Mouse (Mus musculus): Measurements from ENCODE around the gene Antxr2. TPM values are rescaled to one million over a fixed set of nuclear protein-coding genes. Genes with fewer than 3 reads are reported as not detected.
A peak's percentile ranks its signal among the peaks of the same experiment; 100 is the strongest.

Gene Antxr2
- polyA plus RNA-seq (2012; rRNA removed), result 9.9 and 16.7 TPM in 2 replicates

DNA sequence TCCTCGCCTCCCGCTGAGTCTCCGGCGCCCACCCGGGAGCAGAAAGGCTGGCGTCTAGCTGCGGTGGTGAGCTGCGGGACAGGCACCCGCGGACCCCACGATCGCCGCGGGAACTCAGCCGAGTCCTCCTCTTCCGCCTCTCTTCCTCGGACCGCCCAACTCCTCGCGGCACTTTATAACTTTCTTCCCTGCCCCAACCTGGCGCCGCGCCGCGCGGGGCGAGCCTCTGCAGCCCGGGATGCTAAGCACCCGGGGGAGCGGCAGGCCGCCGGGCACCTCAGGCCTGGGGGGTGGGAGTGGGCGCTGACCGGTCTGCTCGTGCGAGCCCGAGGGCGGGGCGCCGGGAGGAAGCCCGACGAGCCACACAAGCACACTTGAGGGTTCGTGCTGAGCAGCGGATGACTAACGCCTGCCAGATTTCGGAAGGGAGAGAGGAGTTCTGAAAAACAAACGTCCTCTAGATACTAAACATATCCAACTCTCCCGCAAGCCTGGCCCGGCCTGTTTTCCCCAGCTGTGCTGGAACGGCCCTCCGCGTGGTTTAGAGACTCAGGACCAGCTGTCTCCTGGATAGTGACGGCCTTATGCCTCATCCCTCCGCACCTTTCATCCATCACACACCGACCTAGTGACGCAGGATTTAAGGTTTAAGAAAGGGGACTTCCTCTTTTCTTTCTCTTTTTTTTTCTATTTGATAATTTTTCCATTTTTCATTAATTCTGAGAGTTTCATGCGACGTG lies at the start of gene Antxr2:
Gene Antxr2, minus strand, starts transcription at position 142 of the 740 bp plus-strand sequence.
- DNase-seq (ENCODE audit: low spot score), result peak; percentile 66

- DNase-seq (ENCODE audit: low spot score), result no peak
These were observed 45.8 kb upstream of the Antxr2 start for GRCm38 (mm10) chr5:98076612-98077011.

- no peak for DNase-seq (ENCODE audit: low spot score)
These were observed 38.3 kb upstream of the Antxr2 start for GRCm38 (mm10) chr5:98069191-98069590.

DNA sequence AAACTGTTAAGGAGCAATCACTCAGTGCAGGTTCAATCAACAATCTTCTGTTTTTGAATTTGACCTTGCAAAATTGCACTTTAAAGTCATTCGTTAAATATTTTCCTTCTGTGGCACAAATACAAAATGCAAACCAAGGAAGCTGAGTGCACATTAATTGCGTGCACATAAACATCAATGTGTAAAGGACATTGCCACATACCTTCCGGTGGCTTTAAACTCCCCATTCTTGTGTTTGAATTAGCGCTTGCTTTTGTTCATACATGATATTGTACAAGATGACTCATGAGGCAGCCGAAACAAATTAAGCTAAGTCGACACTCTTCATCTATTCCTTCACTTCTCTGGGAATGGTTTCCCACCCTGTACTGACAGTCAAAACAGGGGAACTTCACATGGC lies 24.4 kb upstream of the Antxr2 start:
- DNase-seq (ENCODE audit: low spot score), result no peak

GRCm38 (mm10) chr5:98054834-98055233 lies 24.0 kb upstream of the Antxr2 start:
- DNase-seq (ENCODE audit: low spot score), result no peak

- no peak for DNase-seq (ENCODE audit: low spot score)
These were observed 4.1 kb upstream of the Antxr2 start for GRCm38 (mm10) chr5:98034928-98035327.

DNA sequence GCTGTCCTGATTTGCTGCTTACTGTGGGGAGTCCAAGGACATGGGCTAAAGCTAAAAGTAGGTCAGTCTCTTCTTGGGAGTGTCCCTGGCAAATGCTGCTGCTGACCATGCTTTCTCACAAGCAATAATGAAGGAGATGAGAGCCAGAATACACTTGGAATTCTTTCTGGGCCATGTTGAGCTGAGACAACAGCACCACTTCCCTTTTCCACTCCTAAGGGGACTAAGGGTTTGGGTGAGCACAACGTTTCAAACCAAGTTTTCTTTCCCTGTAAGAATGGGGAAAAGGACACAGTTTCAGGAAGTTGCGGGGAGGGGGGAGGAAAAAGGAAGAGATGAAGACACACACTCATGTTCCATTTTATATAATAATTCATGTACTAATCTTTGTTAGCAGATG lies 3.4 kb upstream of the Antxr2 start:
- no peak for DNase-seq (ENCODE audit: low spot score)

DNA sequence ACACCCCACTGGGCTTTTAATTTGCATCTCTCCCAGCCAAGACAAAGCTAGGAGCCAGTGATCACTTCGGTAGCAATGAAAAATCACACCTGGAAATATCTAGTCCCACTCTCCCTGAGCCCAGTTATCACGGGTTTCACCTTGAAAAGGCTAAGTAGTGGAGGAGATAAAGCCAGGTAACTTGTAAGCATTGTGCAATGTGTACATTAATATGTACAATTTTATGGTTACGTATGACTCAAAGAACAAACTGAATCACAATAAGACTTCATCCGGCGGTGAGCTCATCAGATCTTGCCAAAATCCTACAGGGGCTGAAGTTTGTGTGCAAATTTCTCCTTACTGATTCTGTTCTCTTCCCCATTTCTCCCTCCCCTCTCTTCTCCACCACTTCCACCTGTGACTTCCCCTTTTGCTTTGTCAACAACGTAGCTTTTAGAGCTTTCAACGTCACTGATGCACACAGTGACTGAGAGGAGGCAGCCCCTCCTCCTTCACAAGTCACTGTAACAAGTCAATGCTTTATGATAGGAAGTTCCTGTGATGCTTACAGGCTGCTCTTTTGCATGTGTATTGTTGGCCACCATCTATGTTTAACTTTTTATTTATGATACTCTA lies 2.1 kb upstream of the Antxr2 start:
- DNase-seq (ENCODE audit: low spot score), result no peak

GRCm38 (mm10) chr5:98030091-98030901 lies 547 bp downstream of the Antxr2 start:
- DNase-seq (ENCODE audit: low spot score), result peak; percentile 23

DNA sequence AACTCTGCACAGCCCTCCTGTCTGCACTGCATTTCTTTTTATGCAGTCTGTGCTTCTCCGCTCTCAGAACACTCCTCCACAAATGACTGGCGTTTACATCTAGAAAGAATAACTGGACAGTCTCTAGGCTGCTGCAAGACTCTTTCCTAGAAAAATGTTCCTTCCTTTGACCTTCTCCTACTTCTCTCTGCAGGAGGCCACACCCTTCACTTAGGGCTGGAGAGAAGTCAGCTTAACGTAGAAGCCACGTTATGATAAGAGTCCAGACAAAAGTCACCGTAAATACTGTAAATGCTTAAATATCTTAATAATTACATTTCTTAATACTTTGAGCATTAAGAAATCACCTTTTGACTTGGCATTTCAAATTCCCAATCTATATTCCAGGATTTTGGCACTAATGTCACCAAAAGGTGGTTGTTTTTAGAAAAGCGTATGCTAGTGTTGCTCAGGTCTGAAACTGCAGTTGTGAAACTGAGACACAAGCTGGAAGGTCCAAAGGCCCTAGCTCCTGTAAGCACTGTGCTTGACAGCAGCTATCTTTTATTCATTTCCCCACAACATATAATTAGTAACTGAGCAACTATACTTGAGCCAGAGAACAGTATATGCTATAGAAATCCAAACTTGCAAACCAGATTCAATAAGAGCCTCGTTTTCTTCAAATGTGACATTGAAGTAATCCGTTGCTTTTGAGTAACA lies 3.0 kb downstream of the Antxr2 start:
- DNase-seq (ENCODE audit: low spot score), result no peak

DNA sequence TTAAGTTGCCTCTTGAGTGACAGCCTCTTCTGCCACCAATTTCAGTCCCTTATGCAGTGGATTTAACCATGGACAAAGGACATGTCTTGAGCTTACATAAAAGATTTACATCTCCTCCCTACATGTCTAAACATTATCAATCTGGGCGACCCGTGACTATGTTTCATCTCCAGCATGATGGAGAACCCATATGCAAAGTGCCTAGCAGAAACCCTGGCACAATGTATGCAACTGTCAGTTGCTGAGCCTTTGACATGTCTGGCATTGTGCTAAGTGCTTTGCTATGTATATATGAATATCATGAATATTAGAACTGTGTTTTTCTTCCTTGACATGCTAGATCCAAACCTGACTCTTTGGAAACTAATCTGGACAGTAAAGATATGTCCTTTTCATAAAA lies 4.9 kb downstream of the Antxr2 start:
- no peak for DNase-seq (ENCODE audit: low spot score)

DNA sequence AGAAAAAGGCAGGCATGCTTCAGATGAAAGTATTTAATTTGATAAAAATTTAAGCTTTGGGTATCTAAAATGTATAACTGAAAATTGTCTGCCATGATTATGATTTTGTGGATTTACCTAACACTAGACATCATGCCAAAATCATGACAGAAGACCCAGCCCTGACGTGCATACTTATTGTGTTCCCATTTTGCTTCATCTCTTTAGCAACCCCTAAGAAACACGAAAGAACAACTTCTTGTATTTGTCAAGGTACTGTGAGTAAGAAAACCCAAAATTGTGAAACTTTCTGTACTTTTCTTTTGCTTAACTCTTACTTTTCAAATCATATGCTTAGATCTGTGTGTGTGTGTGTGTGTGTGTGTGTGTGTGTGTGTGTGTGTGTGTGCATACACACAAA lies 6.3 kb downstream of the Antxr2 start:
- DNase-seq (ENCODE audit: low spot score), result no peak

DNA sequence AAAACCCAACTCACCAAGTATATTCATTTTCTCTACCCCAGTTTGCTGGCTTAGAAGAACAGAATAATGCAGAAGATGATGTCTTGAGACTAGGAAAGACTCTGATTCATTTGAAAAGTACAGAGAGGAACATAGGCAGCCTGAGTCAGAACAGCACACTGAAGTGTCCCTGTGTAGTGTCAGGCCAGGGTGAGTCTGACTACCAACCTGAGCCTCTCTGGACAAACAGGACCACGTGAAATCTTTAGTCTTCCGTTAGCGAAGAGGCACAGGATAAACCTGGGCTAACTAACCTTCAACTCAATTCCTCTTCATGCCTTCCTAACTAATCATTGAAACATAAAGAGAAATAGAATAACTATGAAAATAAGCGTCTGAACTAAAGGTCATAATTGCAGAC lies 9.3 kb downstream of the Antxr2 start:
- no peak for DNase-seq (ENCODE audit: low spot score)

DNA sequence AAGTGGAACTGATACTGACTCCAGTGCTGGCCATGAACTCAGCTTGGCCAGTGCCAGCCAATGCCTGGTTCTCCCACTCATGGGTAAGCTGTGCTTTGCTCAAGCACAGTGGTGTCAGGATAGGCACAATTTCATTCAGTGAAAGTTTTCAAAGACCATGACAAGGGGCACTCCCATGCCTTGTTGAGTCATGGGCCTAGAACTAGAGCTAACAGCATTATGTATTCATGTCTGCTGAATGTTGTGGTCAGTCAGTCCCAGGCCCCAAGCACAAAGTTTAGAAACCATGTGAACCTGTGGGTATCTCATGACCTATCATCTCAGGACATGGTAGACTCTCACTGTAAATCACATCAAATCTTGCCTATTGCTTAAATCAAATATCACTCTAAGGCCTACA lies 10.2 kb downstream of the Antxr2 start:
- DNase-seq (ENCODE audit: low spot score), result no peak

DNA sequence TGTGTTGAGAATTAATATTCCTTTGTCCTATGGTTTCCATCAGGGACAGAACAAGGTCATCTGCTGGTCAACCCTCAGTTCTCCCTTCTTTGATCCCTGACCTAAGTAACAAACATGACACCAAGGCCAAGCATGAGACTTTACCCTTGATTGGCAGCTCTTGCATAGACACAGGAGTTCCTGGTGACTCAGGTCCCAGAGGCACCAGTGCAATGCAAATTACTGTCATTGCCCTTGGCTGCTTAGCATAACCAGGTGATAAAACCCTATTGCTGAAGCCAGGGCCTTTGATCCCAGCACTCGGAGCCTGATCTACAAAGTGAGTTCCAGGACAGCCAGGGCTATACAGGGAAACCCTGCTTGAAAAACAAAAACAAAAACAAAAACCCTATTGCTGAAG lies 11.4 kb downstream of the Antxr2 start:
- DNase-seq (ENCODE audit: low spot score), result no peak

GRCm38 (mm10) chr5:98018162-98018561 lies 12.7 kb downstream of the Antxr2 start:
- no peak for DNase-seq (ENCODE audit: low spot score)

DNA sequence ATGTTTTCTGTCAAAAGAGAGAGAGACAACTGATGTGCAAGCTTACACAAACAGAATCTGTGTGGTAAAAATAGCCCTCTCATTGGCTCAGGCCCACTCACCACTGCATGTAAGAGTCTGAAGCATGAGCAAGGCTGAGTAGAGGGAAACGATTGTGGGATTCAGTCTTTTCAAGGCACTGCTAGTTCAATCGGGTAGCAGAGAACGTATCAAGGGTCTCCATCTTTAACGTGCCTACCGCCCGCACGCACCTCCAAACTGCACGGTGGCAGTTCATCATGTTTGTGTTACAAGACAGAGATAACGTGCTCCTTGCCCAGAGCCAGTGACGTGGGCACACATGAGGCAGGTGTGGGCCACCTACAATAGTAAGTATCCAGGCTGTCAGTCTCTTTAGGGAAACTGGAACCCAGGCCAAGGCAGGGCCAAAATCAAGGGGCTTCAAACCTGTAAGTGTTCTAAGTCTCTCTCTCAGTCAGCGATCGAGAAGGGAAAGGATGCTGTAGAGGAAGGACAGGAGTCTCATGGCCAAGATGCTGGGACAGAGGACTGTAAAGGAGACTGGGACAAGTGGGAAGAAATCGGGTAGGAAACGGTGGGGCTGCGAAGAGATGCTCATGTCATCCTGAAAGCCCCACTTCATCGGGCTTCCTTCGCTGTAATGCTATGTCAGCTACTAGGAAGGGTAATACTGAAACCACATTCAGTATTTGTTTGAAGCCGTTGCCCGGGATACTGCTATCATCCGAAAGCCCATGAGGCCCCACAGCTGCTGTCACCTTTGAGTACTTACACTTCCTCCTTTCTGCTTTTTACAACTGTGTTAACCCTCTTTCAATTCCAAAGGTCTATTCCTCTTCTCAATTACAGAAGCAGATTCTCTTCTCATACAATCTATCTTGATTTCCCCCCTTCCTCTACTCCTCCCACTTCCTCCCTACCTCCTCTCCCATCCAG lies 14.3 kb downstream of the Antxr2 start:
- no peak for DNase-seq (ENCODE audit: low spot score)

DNA sequence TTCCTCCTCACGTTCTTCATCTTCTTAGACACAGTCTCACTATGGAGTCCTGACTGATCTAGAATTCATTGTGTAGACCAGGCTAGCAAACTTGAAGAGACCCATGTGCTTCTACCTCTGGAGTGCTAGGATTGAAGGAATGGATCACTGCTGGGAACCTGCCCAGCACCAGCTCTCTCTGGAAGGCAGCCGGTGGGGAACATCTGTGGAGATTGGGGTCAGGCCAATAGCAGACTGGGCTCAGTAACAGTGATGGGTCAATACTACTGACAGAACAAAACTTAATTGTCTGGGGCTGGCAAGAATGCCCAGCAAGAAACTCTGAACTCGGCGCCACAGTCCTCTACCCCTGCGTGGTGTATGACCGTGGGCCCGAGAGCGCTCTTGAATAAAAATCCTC lies 25.1 kb downstream of the Antxr2 start:
- no peak for DNase-seq (ENCODE audit: low spot score)

DNA sequence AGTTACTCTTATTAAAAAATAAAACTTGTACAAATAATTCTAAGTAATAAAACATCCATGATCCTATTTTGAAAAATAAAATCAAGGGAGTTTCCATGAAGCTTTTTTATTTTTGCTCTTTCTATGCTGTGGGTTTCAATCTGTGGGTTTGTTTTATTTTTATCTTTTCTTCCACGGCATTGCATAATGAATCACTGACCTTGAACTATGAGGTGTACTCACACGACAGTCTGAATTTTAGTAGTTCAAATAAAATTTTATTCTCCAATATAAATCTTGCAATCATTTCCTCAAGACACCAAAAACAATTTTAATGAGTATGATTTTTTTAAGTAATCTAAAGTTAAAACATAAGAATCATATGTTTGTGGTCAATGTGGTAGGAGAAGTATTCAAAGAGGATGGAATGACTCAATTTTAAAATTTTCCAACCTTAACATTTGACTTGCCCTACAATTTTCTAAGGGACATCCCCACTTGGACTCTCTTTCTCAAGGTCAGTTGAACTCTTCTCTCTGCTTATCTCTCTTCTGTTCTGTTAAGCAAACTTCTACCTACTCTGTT lies 31.5 kb downstream of the Antxr2 start:
- no peak for DNase-seq (ENCODE audit: low spot score)

DNA sequence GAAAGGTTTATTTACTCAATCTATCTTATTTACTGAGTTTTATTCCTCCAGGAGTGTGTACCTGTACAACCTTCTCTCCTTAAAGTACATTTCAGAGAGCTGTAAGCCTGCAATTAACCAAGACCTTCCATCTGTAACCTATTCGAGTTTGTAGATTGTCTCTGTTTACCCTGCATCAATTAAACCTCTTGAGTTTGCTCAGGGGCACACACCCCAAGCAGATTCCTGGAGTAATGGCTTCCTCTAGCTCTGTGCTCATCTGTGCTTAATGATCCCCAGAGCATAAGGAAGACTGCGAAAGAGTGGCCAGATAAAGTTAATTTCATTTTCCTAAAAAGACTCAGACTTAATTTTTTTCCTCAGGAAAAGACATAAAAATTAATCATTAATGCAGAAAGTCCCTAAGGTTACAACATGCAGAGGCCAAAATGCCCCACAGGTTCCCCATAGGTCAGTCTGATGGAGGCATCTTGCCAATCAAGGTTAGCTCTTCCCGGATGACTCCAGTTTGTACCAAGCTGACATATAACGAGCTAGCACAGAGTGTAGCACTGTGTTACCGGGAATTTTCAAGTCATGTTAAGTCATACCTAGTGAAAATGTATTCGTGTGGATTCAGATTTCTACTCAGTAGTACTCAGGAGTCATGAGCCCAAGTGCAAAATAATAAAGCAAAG lies 34.2 kb downstream of the Antxr2 start:
- no peak for DNase-seq (ENCODE audit: low spot score)

All from urinary bladder, adult 2 months (tissue).